Mouse (Mus musculus): ENCODE data around the gene Htr2a. TPM values are rescaled to one million over a fixed set of nuclear protein-coding genes. Genes with fewer than 3 reads are reported as not detected.

Htr2a gene
- total RNA-seq (2021), result 1 to 10 TPM; 8.4 to 9.2 TPM

DNA sequence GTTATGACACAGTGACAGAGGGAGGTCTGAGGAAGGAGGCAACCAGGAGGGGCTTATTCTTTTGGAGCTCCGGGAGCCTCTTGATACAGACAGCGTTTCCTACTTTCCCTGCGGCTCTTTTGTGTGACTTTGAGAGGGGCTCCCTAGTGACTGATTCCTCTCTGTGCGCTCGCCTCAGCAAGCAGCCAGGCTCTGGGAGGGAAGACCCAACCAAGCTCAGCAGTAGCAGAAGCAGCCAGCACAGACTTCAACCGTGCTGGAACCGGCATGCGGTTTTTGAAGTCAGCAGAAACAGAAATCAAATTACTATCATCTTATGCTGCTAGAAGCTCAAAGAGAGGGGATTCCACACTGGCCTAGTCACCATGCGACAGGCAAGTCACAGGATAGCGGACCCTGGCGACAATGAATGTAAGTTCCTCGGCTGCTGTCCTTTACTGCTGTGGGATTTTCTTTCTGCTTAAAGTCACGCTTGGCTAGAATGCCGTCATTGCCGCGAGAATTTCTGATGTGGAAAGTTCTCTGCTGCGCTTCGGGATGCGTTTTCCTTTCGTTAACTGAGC, at the start of gene Htr2a:
TSS of gene Htr2a (plus strand) at position 22 of the 563 bp plus-strand sequence.
- peak in 1 of 2 experiments; percentile 10 for DNase-seq

- no peak for DNase-seq
Observed at GRCm38 (mm10) chr14:74601333-74602087, 39.1 kb upstream of the Htr2a start.

DNA sequence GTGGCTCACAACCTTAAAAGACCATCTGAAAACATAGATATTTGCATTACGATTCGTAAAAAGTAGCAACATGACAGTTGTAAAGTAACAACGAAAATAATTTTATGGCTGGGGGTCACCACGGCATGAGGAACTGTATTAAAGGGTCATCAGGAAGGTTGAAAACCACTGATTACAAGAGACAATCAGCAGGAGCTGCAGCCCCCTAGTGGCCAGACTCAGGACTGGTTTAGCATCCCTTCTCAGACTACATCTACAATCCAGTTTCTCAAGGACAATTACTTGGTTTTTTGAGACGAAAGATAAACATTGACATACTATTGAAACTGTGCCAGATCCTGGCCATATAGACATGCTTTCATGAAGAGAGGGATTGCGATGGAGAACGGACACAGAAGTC, 38.1 kb upstream of the Htr2a start:
- DNase-seq, result peak; percentile 33 to 48

DNA sequence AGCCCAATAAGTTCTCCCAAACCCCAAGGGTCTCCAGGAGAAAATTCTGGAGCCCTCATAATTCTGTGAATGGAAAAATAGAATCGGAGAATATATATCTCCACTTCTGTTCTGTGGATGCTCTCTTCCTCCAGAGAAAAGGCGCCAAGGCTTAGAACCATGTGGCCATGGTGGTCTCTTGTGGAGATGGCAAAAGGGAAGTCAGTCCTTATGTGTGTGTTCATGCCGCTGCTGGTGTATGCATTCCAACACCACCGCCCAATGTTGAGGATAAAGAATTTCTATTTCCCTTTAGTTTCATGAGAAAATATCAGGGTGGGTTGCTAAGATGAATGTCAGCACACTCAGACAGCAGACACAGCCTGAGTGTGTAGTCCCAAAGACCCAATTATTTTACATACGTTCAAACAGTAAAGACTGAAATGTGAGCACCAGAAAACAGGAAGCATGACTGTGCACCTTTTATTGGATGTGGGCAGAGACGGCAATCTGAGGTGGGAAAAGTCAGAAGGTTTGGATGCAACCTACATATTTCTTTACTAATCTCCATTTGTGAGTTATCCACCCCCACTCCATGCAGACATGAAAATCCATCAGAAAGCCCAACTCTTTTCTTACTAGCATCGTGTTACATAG, 37.4 kb upstream of the Htr2a start:
- DNase-seq, result no peak

- DNase-seq, result no peak
Observed at GRCm38 (mm10) chr14:74611326-74611725, 29.3 kb upstream of the Htr2a start.

DNA sequence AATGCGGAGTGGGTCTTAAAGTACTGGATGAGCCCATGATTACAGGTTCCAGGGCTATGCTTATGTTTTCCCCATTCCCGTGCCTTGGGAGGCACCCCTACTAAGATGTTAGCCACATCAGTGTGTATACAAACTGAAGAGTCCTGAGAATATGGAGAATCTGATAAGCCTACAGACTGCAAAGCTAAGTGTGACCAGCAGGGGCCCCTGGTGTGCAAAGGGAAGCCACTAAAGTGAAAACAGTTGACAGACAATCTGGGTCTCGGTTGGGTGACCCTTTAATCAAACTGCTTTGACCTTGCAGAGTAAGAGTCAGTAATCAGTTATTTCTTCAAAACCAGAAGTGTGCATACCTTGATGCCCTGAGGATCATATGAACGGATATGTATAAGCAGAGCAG, 21.8 kb upstream of the Htr2a start:
- no peak for DNase-seq

GRCm38 (mm10) chr14:74638071-74638470, 2.6 kb upstream of the Htr2a start:
- no peak for DNase-seq

DNA sequence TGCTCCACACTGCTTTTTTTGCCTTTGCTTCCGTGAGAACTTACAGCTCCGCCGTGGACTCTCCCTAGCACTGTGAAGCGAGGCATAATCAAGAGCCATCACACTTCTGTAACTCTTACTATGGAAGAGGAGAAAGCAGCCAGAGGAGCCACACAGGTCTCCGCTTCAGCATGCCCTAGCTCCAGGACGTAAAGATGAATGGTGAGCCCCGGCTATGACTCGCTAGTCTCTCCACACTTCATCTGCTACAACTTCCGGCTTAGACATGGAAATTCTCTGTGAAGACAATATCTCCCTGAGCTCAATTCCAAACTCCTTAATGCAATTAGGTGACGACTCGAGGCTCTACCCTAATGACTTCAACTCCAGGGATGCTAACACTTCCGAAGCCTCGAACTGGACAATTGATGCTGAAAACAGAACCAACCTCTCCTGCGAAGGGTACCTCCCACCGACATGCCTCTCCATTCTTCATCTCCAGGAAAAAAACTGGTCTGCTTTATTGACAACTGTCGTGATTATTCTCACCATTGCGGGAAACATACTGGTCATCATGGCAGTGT, 1.1 kb downstream of the Htr2a start:
- peak in 1 of 2 experiments; percentile 8 for DNase-seq

DNA sequence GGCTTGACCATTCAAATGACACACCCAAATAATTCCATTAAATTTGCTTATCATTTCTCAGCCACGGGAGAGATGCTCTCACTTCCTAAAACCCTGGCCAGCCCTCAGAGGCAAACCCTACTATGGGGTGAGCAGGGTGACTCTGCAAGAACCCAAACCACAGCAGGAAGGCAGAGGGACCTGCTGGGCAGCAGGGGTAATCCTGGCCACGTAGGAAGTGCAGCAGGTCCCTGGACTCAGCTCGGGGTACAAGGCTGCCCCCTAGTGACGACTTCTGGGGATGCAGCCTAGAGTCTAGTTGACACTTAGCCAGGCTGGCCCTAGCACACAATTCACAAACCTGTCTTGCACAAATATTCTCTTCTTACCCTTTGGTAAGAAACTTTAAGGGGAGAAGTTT, 2.7 kb downstream of the Htr2a start:
- DNase-seq, result peak; percentile 80 to 82

GRCm38 (mm10) chr14:74646107-74646793, 5.6 kb downstream of the Htr2a start:
- no peak for DNase-seq

DNA sequence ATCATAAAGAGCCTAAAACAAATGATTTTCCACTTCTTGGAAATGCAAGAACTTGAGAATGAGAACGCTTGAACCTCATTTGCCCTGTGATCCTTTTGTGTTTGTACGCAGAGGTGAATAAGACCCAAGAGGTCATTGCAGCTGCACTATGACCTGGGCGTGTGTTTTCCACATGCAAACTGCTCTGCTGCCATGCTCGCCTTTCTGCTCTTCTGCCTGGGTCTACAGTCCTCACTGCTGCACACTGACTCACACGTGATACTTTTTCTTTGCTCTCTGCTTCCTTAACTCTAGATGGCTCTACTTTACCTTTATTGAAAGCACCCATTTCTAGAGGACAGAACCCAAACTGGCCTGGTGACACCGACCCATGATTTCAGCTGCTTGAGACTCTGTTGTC, 9.4 kb downstream of the Htr2a start:
- DNase-seq, result no peak

GRCm38 (mm10) chr14:74651678-74652077, 11.0 kb downstream of the Htr2a start:
- DNase-seq, result no peak

GRCm38 (mm10) chr14:74657227-74657626, 16.6 kb downstream of the Htr2a start:
- DNase-seq, result no peak

DNA sequence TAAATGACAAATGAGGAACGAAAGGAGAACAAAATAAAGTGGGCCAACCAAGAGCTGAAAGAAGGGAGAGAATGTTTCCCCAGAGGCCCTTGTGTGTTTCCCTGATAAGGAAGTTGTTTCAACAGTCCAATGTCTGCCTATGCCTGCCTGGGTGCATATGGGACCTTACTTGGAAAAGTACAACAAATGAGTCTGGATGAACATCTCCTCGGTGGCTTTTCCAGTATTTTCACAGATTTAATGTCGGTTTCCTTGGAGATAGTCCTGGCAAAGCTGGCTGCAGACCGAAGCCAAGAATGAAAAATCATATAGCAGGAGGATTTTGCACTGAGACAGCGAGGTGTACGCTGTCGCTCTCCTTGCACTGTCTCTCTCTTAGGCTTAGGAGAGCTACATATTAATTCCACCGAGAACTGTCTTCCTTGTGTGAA, 18.8 kb downstream of the Htr2a start:
- DNase-seq, result peak; percentile 12 to 14

GRCm38 (mm10) chr14:74672137-74673019, 31.7 kb downstream of the Htr2a start:
- no peak for DNase-seq

DNA sequence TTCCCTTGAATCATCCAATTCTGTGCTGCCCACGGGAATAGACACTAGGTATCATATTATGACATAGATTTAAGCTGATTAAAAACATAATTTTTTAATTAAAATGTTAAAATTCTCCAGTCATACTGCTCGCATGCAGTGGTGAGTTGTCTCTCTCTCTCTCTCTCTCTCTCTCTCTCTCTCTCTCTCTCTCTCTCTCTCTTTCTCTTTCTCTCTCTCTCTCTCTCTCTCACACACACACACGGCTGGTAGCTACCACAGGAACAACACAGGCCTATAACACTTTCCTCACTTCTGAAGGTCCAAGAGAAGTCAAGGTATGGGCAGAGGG, 32.3 kb downstream of the Htr2a start:
- DNase-seq, result no peak

GRCm38 (mm10) chr14:74673584-74673983, 32.9 kb downstream of the Htr2a start:
- no peak for DNase-seq

- no peak for DNase-seq
Observed at GRCm38 (mm10) chr14:74679841-74680240, 39.2 kb downstream of the Htr2a start.

- DNase-seq, result no peak
Observed at GRCm38 (mm10) chr14:74684298-74684978, 43.8 kb downstream of the Htr2a start.

GRCm38 (mm10) chr14:74691963-74692362, 51.3 kb downstream of the Htr2a start:
- DNase-seq, result no peak

GRCm38 (mm10) chr14:74696766-74697165, 56.1 kb downstream of the Htr2a start:
- DNase-seq, result no peak

Data from layer of hippocampus, postnatal 36 days (tissue).